14 mouse cellular contexts compared by ENCODE assay signal in the genomic region with DNA sequence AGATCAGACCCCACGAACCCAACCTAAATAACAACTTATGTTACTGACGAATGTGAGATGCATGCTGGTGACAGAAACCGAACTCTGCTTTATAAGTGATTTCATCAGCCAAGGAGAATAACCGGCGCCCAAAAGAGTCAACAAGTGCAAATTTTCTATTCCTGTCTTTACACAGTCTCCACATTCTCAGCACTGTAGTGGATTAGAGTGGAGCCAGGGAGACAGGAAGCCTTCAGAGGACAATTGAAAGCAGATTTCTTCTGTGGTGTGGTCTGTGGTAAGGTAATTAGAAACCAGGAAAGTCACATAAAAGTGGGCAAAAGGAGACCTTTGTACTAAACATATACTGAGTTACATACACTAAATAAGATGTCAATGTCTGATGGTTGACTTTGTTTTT.
"Had no signal": no experiment of that assay in that cellular context is flagged by ENCODE, and none has a peak within 500 bp of the region (broad histone marks: within the 10 kb centered on the region; RNA-seq: fewer than 3 reads in every experiment).

No protein-coding gene starts in this region.

- H3K36me3 ChIP-seq: liver, embryonic 12.5 days; midbrain, embryonic 15.5 days; neural tube, embryonic 12.5 days had no signal

- H3K9me3 ChIP-seq: liver, embryonic 12.5 days; megakaryocyte, embryonic 14.5 days; midbrain, embryonic 15.5 days; neural tube, embryonic 12.5 days had no signal

- H3K4me3 ChIP-seq: layer of hippocampus, adult 2 months; liver, embryonic 12.5 days; megakaryocyte, embryonic 14.5 days; midbrain, embryonic 15.5 days; neural tube, embryonic 12.5 days had no signal

- H3K9ac ChIP-seq: liver, embryonic 12.5 days; lung, embryonic 14.5 days; midbrain, embryonic 15.5 days; neural tube, embryonic 12.5 days had no signal

- H3K4me2 ChIP-seq: liver, embryonic 12.5 days; lung, embryonic 14.5 days; midbrain, embryonic 11.5 days; midbrain, embryonic 15.5 days; neural tube, embryonic 12.5 days had no signal

- DNase-seq: kidney, adult 9 months; kidney, postnatal 4 days; lung, embryonic 14.5 days; lung, postnatal 14 days; thymus, postnatal 14 days had no signal

- ATAC-seq: liver, embryonic 12.5 days; midbrain, embryonic 15.5 days had no signal

- H3K4me1 ChIP-seq: liver, embryonic 12.5 days; neural tube, embryonic 12.5 days had no signal

- H3K27ac ChIP-seq: kidney, postnatal 0 days; layer of hippocampus, adult 2 months; liver, embryonic 12.5 days; macrophage; midbrain, embryonic 15.5 days; neural tube, embryonic 12.5 days; stomach, postnatal 0 days had no signal

- H3K27me3 ChIP-seq: liver, embryonic 12.5 days; megakaryocyte, embryonic 14.5 days; midbrain, embryonic 15.5 days; neural tube, embryonic 12.5 days had no signal
